Mouse (Mus musculus): ENCODE data around the gene Cnppd1. TPM values are rescaled to one million over a fixed set of nuclear protein-coding genes. Genes with fewer than 3 reads are reported as not detected.

The Cnppd1 gene
- polyA plus RNA-seq, 1 experiment from 2014 or later: 64.3 TPM

Other genes starting within 250 kb of the Cnppd1 start
- gene Cryba2, start 249.6 kb downstream of the Cnppd1 start, polyA plus RNA-seq (2016; fragmentation: Nextera tagmentation; extraction: Ambion mirVana): not detected in 2 replicates
- gene Cfap65, start 207.1 kb downstream of the Cnppd1 start, polyA plus RNA-seq (2016; fragmentation: Nextera tagmentation; extraction: Ambion mirVana): 0.16 and 0.17 TPM in 2 replicates
- gene Ihh, start 191.0 kb downstream of the Cnppd1 start, polyA plus RNA-seq (2016; fragmentation: Nextera tagmentation; extraction: Ambion mirVana): 0.14 and 0.23 TPM in 2 replicates
- 11.7 and 13.0 TPM in 2 replicates for gene Nhej1, start 17.5 kb downstream of the Cnppd1 start, polyA plus RNA-seq (2016; fragmentation: Nextera tagmentation; extraction: Ambion mirVana)
- gene Slc23a3, start 8.8 kb downstream of the Cnppd1 start, polyA plus RNA-seq (2016; fragmentation: Nextera tagmentation; extraction: Ambion mirVana): 0.11 TPM in 1 of 2 replicates, not detected in the other
- gene Retreg2, start 67 bp upstream of the Cnppd1 start, polyA plus RNA-seq (2016; fragmentation: Nextera tagmentation; extraction: Ambion mirVana): 81.3 and 86.6 TPM in 2 replicates
- 34.1 and 36.8 TPM in 2 replicates for gene Zfand2b, start 25.9 kb upstream of the Cnppd1 start, polyA plus RNA-seq (2016; fragmentation: Nextera tagmentation; extraction: Ambion mirVana)
- 32.0 and 32.6 TPM in 2 replicates for gene Abcb6, start 37.7 kb upstream of the Cnppd1 start, polyA plus RNA-seq (2016; fragmentation: Nextera tagmentation; extraction: Ambion mirVana)
- gene Ankzf1, start 49.4 kb upstream of the Cnppd1 start, polyA plus RNA-seq (2016; fragmentation: Nextera tagmentation; extraction: Ambion mirVana): 22.6 and 23.4 TPM in 2 replicates
- gene Atg9a, start 49.5 kb upstream of the Cnppd1 start, polyA plus RNA-seq (2016; fragmentation: Nextera tagmentation; extraction: Ambion mirVana): 34.8 and 35.5 TPM in 2 replicates
- gene Glb1l, start 68.1 kb upstream of the Cnppd1 start, polyA plus RNA-seq (2016; fragmentation: Nextera tagmentation; extraction: Ambion mirVana): 23.2 and 25.7 TPM in 2 replicates
- 124 and 135 TPM in 2 replicates for gene Stk16, start 68.1 kb upstream of the Cnppd1 start, polyA plus RNA-seq (2016; fragmentation: Nextera tagmentation; extraction: Ambion mirVana)
- 5.9 and 7.6 TPM in 2 replicates for gene Tuba4a, start 77.2 kb upstream of the Cnppd1 start, polyA plus RNA-seq (2016; fragmentation: Nextera tagmentation; extraction: Ambion mirVana)
- gene A630095N17Rik, start 89.4 kb upstream of the Cnppd1 start, polyA plus RNA-seq (2016; fragmentation: Nextera tagmentation; extraction: Ambion mirVana): not detected in 2 replicates
- 45.6 and 46.0 TPM in 2 replicates for gene Dnajb2, start 93.7 kb upstream of the Cnppd1 start, polyA plus RNA-seq (2016; fragmentation: Nextera tagmentation; extraction: Ambion mirVana)
- gene Ptprn, start 121.8 kb upstream of the Cnppd1 start, polyA plus RNA-seq (2016; fragmentation: Nextera tagmentation; extraction: Ambion mirVana): 9.3 and 12.1 TPM in 2 replicates
- 37.5 and 46.2 TPM in 2 replicates for gene Resp18, start 135.7 kb upstream of the Cnppd1 start, polyA plus RNA-seq (2016; fragmentation: Nextera tagmentation; extraction: Ambion mirVana)
- 154 and 176 TPM in 2 replicates for gene Dnpep, start 175.3 kb upstream of the Cnppd1 start, polyA plus RNA-seq (2016; fragmentation: Nextera tagmentation; extraction: Ambion mirVana)
- gene Des, start 217.6 kb upstream of the Cnppd1 start, polyA plus RNA-seq (2016; fragmentation: Nextera tagmentation; extraction: Ambion mirVana): 0.93 and 1.2 TPM in 2 replicates
- 12.9 and 14.5 TPM in 2 replicates for gene Speg, start 232.6 kb upstream of the Cnppd1 start, polyA plus RNA-seq (2016; fragmentation: Nextera tagmentation; extraction: Ambion mirVana)